Mouse (Mus musculus) spleen, postnatal 36 days (tissue): ENCODE measurements around the gene Basp1.
A peak's percentile ranks its signal among the peaks of the same experiment; 100 is the strongest.

ENCODE experiments used
- DNase-seq, 2 experiments: peaks; one replicate each; pipeline ENCODE4 v3.0.0; 2022; ENCODE audit warnings: low spot score in 2 of 2, mixed read lengths in 1 of 2

Basp1 gene

DNA sequence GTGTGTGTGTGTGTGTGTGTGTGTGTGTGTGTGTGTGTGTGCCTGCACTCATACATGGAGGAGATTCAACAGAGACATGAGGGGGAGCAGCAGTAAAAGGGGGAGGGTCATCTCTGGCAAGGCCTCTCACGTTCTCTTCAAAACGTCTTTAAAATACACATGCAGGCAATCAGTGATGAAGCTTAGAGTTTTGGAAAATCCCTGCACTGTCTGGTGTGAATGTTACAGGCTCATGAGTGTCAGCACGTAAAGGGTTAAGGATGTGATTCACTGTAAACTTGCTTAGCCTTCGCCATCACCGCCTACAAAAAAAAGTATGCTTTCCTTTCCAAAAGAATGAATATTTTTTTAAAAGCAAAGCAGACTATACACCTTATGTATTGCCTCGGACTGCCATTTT is 2.8 kb upstream of the Basp1 start:
- no peak for DNase-seq

DNA sequence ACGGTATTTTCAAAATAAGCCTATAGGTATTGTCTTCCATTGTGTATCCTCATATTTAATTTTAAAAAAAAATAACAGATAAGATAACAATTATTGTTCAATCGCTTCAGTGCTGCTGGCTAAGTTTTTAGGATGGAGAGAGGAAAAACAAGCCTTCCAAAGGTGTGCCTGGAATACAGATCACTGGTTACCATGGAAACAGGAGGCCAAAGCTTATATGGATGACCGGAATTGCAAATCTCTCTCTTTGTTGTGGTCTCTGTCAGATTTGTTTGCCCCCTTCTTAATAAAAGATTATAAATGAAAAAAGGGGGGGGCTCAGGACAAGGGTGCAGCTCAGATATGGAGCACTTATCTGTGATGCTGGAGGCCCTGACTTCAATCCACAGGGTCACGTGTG is 2.4 kb upstream of the Basp1 start:
- no peak for DNase-seq

- DNase-seq, result peak; percentile 60 to 69
These were observed 1.2 kb upstream of the Basp1 start for GRCm38 (mm10) chr15:25414747-25415119.

DNA sequence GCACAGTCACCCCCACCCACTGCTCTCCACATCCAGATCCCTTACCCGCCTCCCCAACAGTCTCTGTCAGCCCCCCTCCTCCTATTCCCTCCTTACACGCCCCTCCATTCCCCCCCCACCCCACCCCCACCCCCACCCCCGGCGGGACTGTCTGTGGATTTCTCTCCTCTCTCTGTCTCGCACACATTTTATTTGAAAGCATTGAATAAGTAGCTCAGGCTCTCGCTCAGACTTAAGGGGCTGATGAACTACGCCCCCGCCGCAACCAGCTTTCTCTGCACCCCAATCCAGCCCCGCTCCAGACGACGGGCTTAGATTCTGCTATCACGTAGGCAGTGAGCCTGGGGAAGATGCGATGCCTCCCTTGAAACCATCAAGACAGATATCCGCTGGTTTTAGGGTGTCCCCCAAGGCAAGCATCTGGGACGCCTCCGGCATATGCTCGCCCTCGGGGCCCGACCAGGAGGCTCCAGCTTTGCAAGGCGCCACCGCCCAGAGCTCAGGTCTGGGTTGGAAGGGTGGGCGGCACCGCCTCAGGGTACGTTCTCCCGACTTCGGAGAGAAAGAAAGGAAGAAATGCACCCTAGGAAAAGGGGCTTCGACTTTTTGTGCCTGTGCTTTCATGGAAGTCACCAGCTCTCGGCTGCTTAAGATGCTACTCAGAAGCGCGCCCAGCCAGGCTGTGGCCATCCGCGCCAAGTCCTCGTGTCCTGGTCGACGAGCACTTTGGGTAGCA is 615 bp upstream of the Basp1 start:
- no peak for DNase-seq

- no peak for DNase-seq
These were observed 753 bp downstream of the Basp1 start for GRCm38 (mm10) chr15:25412761-25413261.

GRCm38 (mm10) chr15:25412171-25412641 is 1.4 kb downstream of the Basp1 start:
- peak in 1 of 2 experiments; percentile 24 for DNase-seq

DNA sequence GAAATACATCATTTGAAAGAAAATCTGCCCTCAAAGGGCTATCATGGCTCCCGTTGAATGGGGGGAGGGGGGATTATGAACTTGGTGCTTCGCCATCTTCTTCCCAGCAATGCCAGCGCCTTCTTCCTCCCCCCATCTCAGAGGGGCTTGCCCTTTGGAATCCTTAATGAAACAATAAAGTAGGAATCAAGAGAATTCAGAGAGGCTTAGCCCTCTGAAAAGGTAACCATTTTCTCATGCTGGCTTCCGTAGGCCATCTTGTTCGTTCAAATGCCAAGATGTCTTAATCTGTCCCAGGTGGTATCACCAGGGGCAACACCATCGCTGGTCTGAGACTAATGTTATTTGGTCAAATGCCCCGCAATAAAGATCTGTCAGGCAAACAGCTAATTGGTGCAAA is 2.1 kb downstream of the Basp1 start:
- no peak for DNase-seq

DNA sequence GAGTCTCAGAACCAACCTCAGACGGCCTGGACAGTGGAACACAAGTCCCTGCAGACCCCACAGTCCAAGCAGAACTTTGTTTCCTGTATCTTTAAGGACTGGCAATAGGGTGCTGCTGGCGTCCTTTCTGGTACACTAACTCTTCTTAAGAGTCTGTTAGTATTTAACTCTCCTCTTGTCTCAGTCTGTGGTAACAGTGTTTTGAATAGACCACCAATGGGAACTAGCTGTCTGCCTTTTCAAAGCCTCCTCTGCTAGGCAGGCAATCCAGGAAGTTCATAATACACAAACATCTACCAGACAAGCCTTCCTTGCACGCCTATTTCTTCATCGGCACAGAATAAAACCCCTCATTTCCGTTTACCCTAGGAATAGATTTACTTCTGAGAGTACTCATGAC is 7.6 kb downstream of the Basp1 start:
- no peak for DNase-seq

- DNase-seq, result no peak
These were observed 9.7 kb downstream of the Basp1 start for GRCm38 (mm10) chr15:25403879-25404278.

- DNase-seq, result no peak
These were observed 11.6 kb downstream of the Basp1 start for GRCm38 (mm10) chr15:25402001-25402400.

DNA sequence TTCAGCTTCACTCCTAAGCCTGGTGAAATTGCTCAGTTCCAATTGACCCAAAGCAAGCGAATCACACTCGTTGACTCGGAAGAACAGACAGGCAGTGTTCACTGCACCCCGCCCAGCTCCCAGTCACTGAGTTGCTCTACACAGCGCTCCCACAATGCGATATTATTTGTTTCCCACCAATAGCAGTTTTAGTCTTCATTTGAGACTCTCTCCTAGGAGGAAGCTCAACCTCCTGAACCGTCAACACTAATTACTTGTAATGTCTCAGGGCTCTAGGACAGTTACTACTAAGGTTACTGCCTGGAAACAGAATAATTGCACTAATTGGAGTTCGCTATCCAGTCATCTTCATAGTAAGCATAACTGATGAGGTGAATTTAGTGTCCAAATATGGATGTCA is 13.3 kb downstream of the Basp1 start:
- no peak for DNase-seq

DNA sequence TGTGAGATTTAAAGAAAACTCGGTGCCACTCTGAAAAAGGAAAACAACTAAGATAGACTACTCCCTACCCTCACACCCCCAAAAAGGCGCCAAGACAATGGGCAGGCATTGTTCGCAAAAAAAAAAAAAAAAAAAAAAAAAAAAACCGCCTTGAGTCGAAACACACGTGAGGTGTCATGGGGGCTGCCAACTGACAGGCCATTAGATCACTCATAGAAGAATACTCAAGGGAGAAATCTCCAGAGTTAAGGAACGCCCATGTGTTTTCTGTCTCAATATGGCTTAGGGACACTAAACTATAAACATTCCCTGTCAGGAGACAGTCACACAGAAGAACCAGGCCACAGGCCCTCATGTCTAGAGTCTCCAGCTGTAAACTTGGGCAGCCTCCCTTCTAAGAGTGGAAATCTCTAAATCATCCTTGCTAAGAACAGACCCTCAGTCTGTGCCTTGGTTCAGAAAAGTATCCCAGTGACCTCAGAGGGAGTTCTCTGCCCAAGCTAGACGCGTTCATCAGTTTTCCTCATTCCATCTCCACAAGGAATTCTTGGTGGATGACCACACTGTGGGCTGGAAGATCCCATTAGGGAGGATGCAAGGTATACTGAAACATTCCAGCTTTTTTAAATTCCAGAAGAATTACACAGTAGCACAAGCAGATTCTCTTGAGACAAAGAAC is 17.5 kb downstream of the Basp1 start:
- DNase-seq, result no peak

DNA sequence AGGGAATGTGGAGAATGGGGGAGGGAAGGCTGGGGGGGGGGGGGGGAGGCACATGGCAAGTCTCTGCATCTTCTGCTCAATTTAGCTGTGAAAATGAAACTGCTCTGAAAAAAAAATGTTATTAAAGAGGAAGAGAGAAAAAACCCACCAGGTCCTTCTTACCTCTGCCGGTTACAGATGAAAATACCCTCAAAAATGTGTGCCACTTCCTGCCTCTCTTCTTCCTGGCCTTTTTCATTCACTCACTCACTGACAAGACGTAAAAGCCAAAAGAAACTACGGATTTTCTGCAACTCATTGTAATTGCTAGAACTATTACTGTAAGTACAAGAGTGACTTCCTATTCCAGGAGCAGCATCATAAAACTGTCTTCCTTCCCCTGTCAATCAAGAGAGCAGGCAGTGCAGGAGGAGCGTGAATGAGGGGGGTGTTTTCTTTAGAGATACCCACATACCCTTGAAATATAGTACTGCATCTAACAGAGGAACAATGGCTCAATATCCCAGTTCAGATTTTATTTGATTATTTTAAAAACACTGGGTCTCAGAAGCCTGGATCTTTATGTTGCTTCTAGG is 21.0 kb downstream of the Basp1 start:
- DNase-seq, result peak in 1 of 2 experiments; percentile 17

- no peak for DNase-seq
These were observed 22.4 kb downstream of the Basp1 start for GRCm38 (mm10) chr15:25391210-25391609.

DNA sequence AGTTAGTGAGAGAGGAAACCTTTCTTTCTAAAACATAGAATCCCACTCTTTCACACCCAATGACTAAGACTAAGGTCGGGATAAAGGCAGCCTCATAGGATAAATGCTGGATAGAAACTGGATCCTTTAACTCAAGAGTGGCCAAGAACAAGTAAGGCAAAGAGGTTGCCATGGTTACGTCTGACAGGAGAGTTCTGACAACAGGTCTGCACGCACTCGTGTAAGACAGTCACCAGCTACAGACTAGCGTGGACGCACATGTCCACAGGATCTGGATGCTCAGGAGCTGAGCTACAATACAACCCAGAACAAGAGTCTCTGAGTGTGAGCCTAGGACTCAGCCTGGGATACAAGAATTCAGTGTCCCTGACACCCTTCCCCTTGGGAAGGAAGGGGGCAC is 26.0 kb downstream of the Basp1 start:
- no peak for DNase-seq

GRCm38 (mm10) chr15:25380051-25380450 is 33.5 kb downstream of the Basp1 start:
- no peak for DNase-seq

DNA sequence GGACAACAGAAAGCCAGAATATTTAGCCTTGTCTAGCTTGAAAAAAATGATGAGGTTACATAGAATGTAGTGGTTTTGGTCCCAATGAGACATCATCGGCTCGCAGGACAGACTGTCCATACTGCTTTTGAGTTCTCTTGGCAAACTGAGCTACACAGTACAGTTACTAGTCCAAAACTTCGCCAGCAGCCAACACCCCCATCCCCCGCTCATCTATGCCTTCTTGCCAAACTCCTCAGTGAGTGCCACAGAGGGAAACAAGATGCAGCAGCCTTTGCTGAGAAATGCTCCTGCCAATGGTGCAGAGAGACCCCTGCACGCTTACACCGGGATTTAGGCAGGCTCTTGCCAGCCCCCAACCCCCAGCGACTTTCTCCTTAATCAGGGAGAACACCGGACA is 34.9 kb downstream of the Basp1 start:
- DNase-seq, result no peak

GRCm38 (mm10) chr15:25376914-25377313 is 36.6 kb downstream of the Basp1 start:
- no peak for DNase-seq

GRCm38 (mm10) chr15:25373486-25373885 is 40.1 kb downstream of the Basp1 start:
- no peak for DNase-seq

GRCm38 (mm10) chr15:25369522-25369921 is 44.0 kb downstream of the Basp1 start:
- DNase-seq, result no peak

GRCm38 (mm10) chr15:25365503-25365902 is 48.1 kb downstream of the Basp1 start:
- DNase-seq, result no peak

- DNase-seq, result no peak
These were observed 48.6 kb downstream of the Basp1 start for GRCm38 (mm10) chr15:25364819-25365463.
